Mouse (Mus musculus) cerebral cortex, adult 2 months (tissue): ENCODE data around the gene Cenpa.

Experiments
- WGBS: fragments of 180-500 bp; shearing (Covaris S2); methylation state at CpG from one replicate; pipeline ENCODE4 v1.1.7; 2018; 5-methylcytosine and 5-hydroxymethylcytosine counted together

Gene Cenpa

GRCm38 (mm10) chr5:30678722-30679296, 12.2 kb downstream of the Cenpa start:
- 98% methylated on average over 4 of the region's 4 CpGs for WGBS

GRCm38 (mm10) chr5:30679593-30679992, 13.0 kb downstream of the Cenpa start:
- WGBS, result 90% methylated on average over 5 of the region's 5 CpGs

- WGBS, result 97% methylated on average over 5 of the region's 5 CpGs
Observed at GRCm38 (mm10) chr5:30681970-30682369, 15.4 kb downstream of the Cenpa start.

GRCm38 (mm10) chr5:30683993-30684392, 17.4 kb downstream of the Cenpa start:
- 76% methylated on average over 3 of the region's 3 CpGs for WGBS

GRCm38 (mm10) chr5:30686781-30687180, 20.2 kb downstream of the Cenpa start:
- WGBS, result 64% methylated on average over 3 of the region's 3 CpGs

- 83% methylated on average over 8 of the region's 8 CpGs for WGBS
Observed at GRCm38 (mm10) chr5:30700361-30701000, 33.9 kb downstream of the Cenpa start.

- WGBS, result 72% methylated on average over 4 of the region's 4 CpGs
Observed at GRCm38 (mm10) chr5:30701373-30701772, 34.8 kb downstream of the Cenpa start.

- 94% methylated on average over 3 of the region's 3 CpGs for WGBS
Observed at GRCm38 (mm10) chr5:30701866-30702265, 35.3 kb downstream of the Cenpa start.

GRCm38 (mm10) chr5:30709744-30710383, 43.3 kb downstream of the Cenpa start:
- whole genome bisulfite sequencing, result 5% methylated on average over 13 of the region's 13 CpGs

- WGBS, result 14% methylated on average over 8 of the region's 8 CpGs
Observed at GRCm38 (mm10) chr5:30710486-30710885, 43.9 kb downstream of the Cenpa start.

- 2% methylated on average over 70 of the region's 71 CpGs for WGBS
Observed at GRCm38 (mm10) chr5:30711147-30712001, 44.8 kb downstream of the Cenpa start, which contains the start of gene Dpysl5. Gene Dpysl5 (plus strand): TSS chr5:30711564.

GRCm38 (mm10) chr5:30712002-30712390, 45.4 kb downstream of the Cenpa start:
- under 1% methylated on average over 14 of the region's 14 CpGs for WGBS

GRCm38 (mm10) chr5:30712441-30713298, 46.1 kb downstream of the Cenpa start:
- 3% methylated on average over 42 of the region's 43 CpGs for WGBS

GRCm38 (mm10) chr5:30713299-30713675, 46.7 kb downstream of the Cenpa start:
- WGBS, result under 1% methylated on average over 20 of the region's 20 CpGs

- WGBS, result 23% methylated on average over 11 of the region's 11 CpGs
Observed at GRCm38 (mm10) chr5:30713691-30714090, 47.1 kb downstream of the Cenpa start.

GRCm38 (mm10) chr5:30716311-30716710, 49.7 kb downstream of the Cenpa start:
- 76% methylated on average over 2 of the region's 2 CpGs for WGBS

- 85% methylated on average over 4 of the region's 4 CpGs for WGBS
Observed at GRCm38 (mm10) chr5:30717506-30717905, 50.9 kb downstream of the Cenpa start.

GRCm38 (mm10) chr5:30717991-30718703, 51.6 kb downstream of the Cenpa start:
- WGBS, result 48% methylated on average over 10 of the region's 10 CpGs

- WGBS, result 62% methylated on average over 8 of the region's 8 CpGs
Observed at GRCm38 (mm10) chr5:30721935-30722334, 55.4 kb downstream of the Cenpa start.
